Mouse (Mus musculus) forebrain, embryonic 15.5 days (tissue): Measurements from ENCODE around the gene Klf5. TPM values are rescaled to one million over a fixed set of nuclear protein-coding genes. Genes with fewer than 3 reads are reported as not detected.

ENCODE experiments used
- ATAC-seq: fragments of 200-750 bp; cut with Nextera tagmentation; replicated peaks from 2 replicates; pipeline ENCODE4 v1.8.0; 2017; ENCODE audit warnings: mild to moderate bottlenecking, moderate TSS enrichment, moderate library complexity
- H3K27ac ChIP-seq: fragments of 300-500 bp; sonication (generic); replicated peaks from 2 replicates; pipeline ENCODE4 v1.5.1; 2015; ENCODE audit warnings: mild to moderate bottlenecking, inconsistent platforms
- H3K27me3 ChIP-seq: fragments of 300-500 bp; sonication (generic); 2 replicates; pipeline ENCODE4 v1.6.1; 2015; ENCODE audit warnings: inconsistent platforms
- H3K36me3 ChIP-seq: fragments of 300-500 bp; sonication (generic); 2 replicates; pipeline ENCODE4 v1.6.1; 2015; ENCODE audit warnings: mild to moderate bottlenecking, inconsistent platforms
- H3K4me1 ChIP-seq: fragments of 300-500 bp; sonication (generic); 2 replicates; pipeline ENCODE4 v1.6.1; 2015; ENCODE audit warnings: inconsistent platforms
- H3K4me2 ChIP-seq: fragments of 300-500 bp; sonication (generic); replicated peaks from 2 replicates; pipeline ENCODE4 v1.6.1; 2015; ENCODE audit warnings: mild to moderate bottlenecking, inconsistent platforms
- H3K4me3 ChIP-seq: fragments of 300-500 bp; sonication (generic); 2 replicates; pipeline ENCODE4 v1.5.1; 2015; ENCODE audit warnings: mild to moderate bottlenecking, inconsistent platforms
- H3K9ac ChIP-seq: fragments of 300-500 bp; sonication (generic); replicated peaks from 2 replicates; pipeline ENCODE4 v1.6.1; 2015; ENCODE audit warnings: mild to moderate bottlenecking, inconsistent platforms
- H3K9me3 ChIP-seq: fragments of 300-500 bp; sonication (generic); 2 replicates; pipeline ENCODE4 v1.6.1; 2016; ENCODE audit warnings: inconsistent platforms
- whole genome bisulfite sequencing: fragments of 180-500 bp; shearing (Covaris S2); methylation state at CpG from one replicate; pipeline ENCODE4 v1.1.7; 2015; ENCODE audit warnings: mixed read lengths; 5-methylcytosine and 5-hydroxymethylcytosine counted together
- polyA plus RNA-seq: library from polyadenylated mRNA; unstranded; fragments of >200 nt; fragmentation: Nextera tagmentation; extraction: Ambion mirVana; gene quantifications from 2 replicates; pipeline ENCODE4 v1.2.1, GENCODE M21; 2015

The Klf5 gene
- polyA plus RNA-seq, 1 experiment from 2014 or later = 4.1 TPM

- no peak for ATAC-seq
- 38% methylated on average over 2 of the region's 2 CpGs for whole genome bisulfite sequencing
- H3K27ac ChIP-seq = no peak overlapping the region
- H3K4me2 ChIP-seq = no peak overlapping the region
- H3K9me3 ChIP-seq = no peaks in the 10 kb centered on the region
- no peaks in the 10 kb centered on the region for H3K4me1 ChIP-seq
- H3K4me3 ChIP-seq = no peak overlapping the region
- H3K36me3 ChIP-seq = no peaks in the 10 kb centered on the region
- H3K27me3 ChIP-seq = no peaks in the 10 kb centered on the region
- no peak overlapping the region for H3K9ac ChIP-seq
Observed at GRCm38 (mm10) chr14:99354046-99354445, 55.6 kb downstream of the Klf5 start.

DNA sequence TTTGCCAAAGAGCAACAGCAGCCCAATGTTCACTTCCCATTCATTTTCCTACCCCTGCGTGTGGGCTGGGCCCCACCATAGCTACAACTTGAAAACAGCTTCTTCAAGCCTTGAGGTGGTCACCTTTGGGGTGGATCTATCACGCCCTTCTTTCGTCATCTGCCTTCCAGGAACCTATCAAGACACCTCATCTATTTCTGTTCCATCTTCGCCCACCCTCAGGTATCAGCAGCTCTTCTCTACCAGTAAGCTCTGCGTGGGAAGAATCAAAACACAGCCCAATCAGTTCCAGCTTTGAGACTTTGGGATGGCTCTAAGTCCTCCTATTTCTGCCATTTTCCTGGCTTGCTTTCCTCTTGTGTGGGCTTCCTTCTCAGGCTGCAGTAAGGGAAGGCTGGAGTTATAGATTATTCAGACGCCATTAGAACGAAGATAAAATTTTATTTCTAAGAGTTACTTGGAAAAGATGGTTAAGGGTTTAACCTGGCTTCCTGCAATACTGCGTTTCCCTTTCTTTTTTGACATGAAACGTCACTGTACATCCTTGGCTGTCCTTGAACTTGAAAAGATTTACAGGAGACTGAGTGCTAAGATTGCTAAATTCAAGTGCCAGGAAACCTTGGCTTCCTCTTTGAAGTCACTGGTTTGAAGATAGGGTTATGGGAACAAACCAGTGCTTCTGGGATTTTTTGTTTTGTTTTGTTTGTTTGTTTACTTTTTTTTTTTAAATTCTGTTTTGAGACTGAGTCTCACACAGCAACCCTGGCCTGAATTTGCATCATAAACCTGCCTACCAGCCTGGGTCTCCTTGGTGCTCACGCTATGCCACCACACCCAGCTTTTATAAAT lies 56.5 kb downstream of the Klf5 start:
- ATAC-seq = no peak
- WGBS = 94% methylated on average over 10 of the region's 10 CpGs
- Histone ChIP-seq H3K27me3 (no peaks in the 10 kb centered on the region), H3K9ac (no peak overlapping the region), H3K4me1 (no peaks in the 10 kb centered on the region), H3K36me3 (no peaks in the 10 kb centered on the region), H3K4me3 (no peak overlapping the region), H3K27ac (no peak overlapping the region), H3K9me3 (no peaks in the 10 kb centered on the region), H3K4me2 (no peak overlapping the region)

DNA sequence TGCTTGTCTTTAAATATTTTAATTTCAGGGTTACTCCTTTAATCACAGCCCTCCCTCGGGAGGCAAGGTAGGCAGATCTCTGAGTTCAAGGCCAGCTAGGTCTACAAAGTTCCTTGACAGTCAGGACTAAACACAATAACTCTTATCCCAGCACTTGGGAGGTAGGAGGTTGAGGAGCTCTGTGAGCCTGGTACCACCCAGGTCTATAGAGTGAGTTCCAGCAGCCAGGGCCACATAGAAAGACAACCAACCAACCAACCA lies 57.0 kb downstream of the Klf5 start:
- Histone ChIP-seq H3K9ac (no peak overlapping the region), H3K4me2 (no peak overlapping the region), H3K27ac (no peak overlapping the region), H3K4me1 (no peaks in the 10 kb centered on the region), H3K9me3 (no peaks in the 10 kb centered on the region), H3K27me3 (no peaks in the 10 kb centered on the region), H3K4me3 (no peak overlapping the region), H3K36me3 (no peaks in the 10 kb centered on the region)
- ATAC-seq = no peak
- WGBS = 93% methylated on average over 1 of the region's 1 CpGs

- Histone ChIP-seq H3K9me3 (no peaks in the 10 kb centered on the region), H3K4me3 (no peak overlapping the region), H3K27me3 (no peaks in the 10 kb centered on the region), H3K9ac (no peak overlapping the region), H3K36me3 (no peaks in the 10 kb centered on the region), H3K4me1 (peaks cover 14% of the 10 kb centered on the region), H3K27ac (no peak overlapping the region), H3K4me2 (no peak overlapping the region)
- no peak for ATAC-seq
- 90% methylated on average over 5 of the region's 5 CpGs for WGBS
Observed at GRCm38 (mm10) chr14:99362956-99363355, 64.5 kb downstream of the Klf5 start.

- H3K9ac ChIP-seq = no peak overlapping the region
- H3K27ac ChIP-seq = no peak overlapping the region
- peaks cover 14% of the 10 kb centered on the region for H3K4me1 ChIP-seq
- H3K27me3 ChIP-seq = no peaks in the 10 kb centered on the region
- ATAC-seq = no peak
- 83% methylated on average over 12 of the region's 12 CpGs for WGBS
- H3K4me3 ChIP-seq = no peak overlapping the region
- no peaks in the 10 kb centered on the region for H3K36me3 ChIP-seq
- H3K9me3 ChIP-seq = no peaks in the 10 kb centered on the region
- H3K4me2 ChIP-seq = no peak overlapping the region
Observed at GRCm38 (mm10) chr14:99364007-99364784, 65.7 kb downstream of the Klf5 start.

Other genes with a start within 250 kb of the Klf5 start
- 19.6 and 22.2 TPM in 2 replicates for gene Pibf1, start 199.3 kb upstream of the Klf5 start, polyA plus RNA-seq
- 24.7 and 28.5 TPM in 2 replicates for gene Dis3, start 198.9 kb upstream of the Klf5 start, polyA plus RNA-seq